Mouse (Mus musculus): Measurements from ENCODE around the gene Als2.

Gene Als2

DNA sequence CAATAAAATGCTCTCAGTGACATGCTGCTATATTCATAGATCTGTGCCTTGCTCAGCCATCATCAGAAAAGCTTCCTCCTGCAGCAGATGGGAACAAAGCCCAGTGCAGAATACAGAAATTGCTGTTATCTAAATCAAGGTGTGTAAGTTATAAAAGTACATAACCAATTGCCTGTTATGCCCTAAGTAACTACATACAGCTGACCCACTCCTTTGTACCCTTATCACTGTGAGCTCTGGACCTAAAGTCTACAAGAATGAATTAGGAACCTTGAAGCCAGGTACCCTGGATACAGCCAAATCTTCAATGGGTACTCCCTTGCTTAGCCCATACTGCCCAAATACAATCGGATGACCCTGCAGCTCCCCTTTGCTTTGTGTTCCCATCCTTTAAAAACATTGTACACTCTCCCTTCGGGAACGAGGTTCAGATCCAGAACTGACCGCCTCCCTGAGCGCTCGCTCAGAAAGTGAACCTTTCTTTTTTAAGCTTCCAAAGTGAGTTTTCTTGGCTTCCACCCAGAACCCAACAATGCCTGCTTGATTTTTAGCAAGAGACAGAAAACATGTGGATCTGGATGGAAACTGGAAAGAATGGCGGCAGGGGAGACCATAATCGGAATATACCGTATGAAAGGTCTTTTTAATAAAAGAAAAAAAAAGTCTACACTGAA is 70.7 kb downstream of the Als2 start:
- no peak for DNase-seq (ENCODE audit: low read depth, low spot score)

DNA sequence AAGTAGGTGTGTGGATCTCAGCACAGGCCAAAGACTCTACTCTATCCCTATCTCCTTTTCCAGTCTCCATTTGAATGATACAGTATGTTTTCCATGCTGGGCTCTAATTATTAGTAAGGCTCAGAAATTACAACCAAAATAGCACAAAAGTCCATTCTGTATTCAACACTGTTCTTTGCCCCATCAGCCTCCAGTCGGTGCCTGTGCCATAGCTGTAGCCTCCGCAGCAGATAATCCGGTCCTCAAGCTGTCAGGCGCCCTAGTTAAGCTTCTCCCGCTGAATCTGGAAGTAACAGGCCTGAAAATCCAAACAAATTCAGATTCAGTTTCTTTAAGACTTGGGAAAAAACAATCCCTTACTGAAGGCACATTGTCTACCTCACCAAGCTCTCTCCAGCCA is 73.1 kb downstream of the Als2 start:
- DNase-seq (ENCODE audit: low read depth, low spot score) = no peak

DNA sequence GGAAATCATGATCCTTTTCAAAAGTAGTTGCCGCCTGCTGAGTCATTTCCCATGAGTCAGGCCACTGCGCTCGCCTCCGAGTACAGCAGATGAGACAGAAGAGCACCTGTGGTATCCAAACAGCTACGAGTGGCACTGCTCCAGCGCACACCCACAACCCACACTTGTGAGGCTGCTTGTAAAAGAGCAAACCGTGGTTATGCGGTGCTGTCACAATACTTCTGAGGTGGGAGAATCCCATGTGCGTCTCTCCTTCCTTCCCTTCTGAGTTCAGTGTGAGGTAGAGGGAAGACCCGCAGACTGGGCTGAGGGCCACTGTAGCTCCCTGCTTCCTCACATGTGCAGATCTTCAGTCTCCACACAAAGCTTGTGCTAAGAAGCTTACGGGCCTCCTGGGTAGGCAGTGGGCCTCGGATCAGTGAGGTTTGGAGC is 74.0 kb downstream of the Als2 start, which contains the start of gene Mpp4:
TSS of gene Mpp4 (minus strand) at position 360 of the 432 bp plus-strand sequence.
- DNase-seq (ENCODE audit: low read depth, low spot score) = peak; percentile 89

DNA sequence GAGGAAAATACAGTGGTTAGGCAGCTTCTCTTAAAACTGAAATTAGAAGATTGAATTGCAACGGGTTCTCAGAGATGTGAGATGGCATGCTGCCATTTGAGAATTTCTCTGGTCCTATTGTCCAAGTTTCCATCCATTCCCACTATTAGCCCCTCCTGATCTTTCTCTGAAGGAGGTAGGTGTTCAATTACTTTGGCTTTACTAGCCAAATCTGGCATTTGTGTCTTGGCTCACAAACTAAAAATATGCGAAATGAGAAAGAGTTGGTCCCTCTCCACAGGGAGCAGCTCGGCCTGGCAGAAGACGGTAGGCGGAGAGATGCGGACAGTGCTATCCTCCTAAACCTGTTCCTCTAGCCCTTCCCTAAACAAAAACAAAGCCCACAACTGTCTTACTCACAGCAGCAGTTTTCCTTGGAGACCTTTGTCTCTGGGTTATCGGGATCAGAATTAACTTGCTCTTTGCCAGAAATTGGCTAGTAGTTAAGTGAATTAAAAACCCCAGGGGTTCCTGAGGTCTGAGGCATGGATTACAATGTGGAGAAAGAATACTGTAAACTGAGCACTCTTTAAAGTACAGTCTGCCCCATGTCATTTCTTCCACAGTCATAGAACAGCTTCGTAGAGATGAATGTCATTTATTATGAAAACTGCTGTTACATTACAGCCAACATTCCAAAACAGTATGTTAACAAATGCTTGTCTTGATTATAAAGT is 74.6 kb downstream of the Als2 start:
- no peak for DNase-seq (ENCODE audit: low read depth, low spot score)

DNA sequence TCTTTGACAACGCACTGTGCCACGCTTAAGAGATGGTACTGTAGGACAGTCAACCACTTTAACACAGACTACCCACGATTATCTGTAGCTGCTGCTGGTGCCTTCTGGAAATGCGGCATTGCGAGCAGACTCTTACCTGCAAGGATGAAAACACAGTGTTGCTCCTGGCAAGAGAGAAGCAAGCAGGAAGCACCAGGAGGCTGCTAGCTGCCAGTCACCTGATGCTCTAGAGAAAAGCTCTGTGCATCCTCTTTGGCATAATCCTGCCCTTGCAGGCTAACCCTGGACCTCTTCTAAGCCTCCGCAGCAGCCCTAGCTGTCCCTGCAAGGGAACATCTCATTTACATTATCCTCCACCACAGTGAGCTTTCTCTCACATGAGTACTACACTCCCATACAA is 75.6 kb downstream of the Als2 start:
- no peak for DNase-seq (ENCODE audit: low read depth, low spot score)

DNA sequence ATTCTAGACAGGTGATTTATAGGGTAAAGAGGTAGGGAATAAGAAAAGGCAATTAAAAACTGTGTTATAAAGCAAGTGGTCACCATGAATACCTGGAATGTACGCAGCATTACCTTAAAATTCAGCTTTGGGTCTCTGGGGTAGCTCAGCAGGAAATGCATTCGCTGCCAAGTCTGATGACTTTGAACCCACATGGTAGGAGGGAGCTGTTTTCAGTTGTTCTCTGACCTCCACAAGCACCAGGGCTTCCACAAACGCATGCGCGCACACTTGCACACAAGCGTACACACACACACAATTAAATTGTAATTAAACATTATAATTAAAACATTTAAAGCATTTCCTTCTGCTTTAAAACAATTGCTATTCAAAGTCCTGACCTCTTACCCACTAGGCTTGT is 76.2 kb downstream of the Als2 start:
- DNase-seq (ENCODE audit: low read depth, low spot score) = no peak

DNA sequence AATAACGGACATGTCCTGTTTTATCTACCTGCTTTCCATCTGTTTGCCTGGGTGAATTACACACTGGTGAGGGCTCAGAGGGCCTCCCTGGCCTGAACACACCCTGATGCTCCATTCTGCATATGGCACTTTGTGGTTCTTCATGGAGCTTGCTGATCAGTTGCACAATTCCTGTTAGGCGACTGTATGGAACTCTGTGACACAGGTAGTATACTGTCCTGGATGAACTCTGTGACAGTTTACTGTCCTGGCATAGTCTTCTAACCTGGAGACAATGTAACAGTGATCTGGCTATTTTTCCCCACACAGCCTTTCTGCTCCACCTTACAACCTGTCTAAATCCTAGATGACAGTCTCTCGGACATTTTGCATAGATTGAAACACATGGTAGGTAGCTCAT is 77.9 kb downstream of the Als2 start:
- no peak for DNase-seq (ENCODE audit: low read depth, low spot score)

DNA sequence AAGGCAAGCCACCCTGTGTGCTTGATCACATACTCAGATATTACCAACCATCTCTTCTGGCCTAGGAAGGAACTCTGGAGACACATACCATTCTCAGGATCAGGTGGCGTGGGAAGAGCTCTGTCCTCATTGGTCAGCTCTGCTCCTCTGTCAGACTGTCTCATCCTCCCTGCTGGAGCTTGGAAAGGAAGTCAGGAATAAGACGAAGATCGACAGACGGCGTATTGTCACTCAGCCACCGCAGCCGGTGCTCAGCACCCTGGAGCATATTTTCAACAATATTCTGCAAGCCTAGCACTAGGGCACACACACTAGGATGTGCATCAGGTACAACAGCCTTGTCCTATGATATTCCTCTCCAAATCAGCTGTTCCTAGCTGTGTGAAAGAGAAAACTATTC is 78.5 kb downstream of the Als2 start:
- no peak for DNase-seq (ENCODE audit: low read depth, low spot score)

DNA sequence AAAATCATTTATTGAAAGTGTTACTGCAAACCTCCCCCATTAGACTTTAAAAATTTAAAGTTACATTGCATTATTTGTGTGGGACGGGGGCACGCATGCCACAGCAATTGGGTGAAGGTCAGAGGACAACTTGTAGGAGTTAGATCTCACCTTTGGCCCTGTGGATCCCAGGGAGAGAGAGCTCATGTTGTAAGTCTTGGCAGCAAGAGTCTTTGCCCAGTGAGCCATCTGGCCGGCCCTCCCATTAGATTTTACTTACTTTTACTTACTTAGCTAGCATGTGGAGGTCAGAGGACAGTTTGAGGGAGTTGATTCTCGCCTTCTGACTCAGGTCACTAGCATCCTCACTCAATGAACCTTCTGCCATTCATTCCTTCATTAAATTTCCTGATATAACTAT is 79.2 kb downstream of the Als2 start:
- no peak for DNase-seq (ENCODE audit: low read depth, low spot score)

DNA sequence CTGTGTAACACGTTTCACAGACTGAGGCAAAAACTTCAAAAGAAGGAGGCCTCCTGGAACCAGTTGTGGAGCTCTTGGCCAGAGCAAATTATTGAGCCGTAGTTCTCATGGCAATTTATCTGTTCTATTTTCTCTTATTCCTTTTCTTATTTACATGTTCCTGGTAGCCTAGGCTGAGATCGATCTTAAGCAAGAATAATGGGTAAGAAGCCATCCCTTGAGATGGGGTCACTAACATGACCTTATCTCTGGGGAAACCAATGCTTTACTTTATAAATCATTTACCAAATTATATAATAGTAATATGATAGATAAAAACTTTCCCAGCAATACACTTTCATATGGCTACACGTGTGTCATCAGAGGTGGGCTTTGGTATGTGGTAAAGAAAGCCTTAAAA is 84.7 kb downstream of the Als2 start:
- no peak for DNase-seq (ENCODE audit: low read depth, low spot score)

DNA sequence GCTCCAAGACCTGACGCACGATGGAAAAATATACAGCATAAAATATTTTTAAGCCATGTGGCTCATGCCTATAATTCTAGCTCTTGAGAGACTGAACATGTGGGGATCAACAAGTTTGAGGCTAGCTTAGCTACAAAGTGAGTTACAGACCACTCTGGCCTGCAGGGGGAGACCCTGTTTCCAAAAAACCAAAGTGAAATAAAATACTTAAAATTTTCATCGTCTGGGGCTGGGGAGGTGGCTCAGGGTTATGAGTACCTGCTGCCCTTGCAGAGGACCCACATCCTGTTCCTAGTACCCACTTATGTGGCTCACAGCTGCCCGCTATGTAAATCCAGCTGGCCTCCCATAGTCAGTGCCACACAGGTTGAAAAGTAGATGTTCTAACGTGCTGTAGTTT is 86.5 kb downstream of the Als2 start:
- DNase-seq (ENCODE audit: low read depth, low spot score) = no peak

DNA sequence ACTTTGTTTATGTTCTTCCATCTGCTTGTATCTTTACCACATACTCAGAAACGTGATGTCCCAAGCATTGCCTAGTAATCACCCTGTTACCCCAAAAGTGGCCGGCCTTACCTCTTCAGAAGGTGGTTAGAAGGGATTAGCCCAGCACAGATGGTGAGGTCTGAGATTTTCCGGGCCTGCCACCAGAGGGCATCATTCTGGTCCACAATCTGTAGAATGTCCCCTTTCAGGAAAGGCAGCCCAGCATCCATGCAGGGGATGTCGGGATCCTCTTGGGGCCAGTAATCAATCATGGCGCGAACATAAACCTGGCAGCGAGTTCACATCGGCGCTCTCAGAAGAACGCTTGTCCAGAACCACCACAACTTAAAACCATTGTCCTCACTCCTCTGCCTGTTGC is 92.5 kb downstream of the Als2 start:
- DNase-seq (ENCODE audit: low read depth, low spot score) = no peak

DNA sequence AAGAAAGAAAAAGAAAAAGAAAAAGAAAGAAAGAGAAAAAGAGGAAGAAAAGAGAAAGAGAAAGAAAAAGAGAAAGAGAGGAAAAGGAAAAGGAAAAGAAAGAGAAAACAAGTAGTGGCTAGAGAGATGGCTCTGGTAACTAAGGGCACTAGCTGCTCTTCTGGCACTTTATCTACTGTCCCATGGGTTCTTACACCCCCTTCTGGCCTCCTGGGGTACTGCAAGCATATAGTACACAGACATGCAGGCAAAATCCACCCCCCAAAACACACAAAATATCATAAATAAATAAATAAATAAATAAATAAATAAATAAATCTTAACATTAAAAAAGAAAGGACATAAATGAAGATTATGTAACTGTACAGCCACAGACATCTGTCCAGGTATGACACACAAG is 94.2 kb downstream of the Als2 start:
- no peak for DNase-seq (ENCODE audit: low read depth, low spot score)

DNA sequence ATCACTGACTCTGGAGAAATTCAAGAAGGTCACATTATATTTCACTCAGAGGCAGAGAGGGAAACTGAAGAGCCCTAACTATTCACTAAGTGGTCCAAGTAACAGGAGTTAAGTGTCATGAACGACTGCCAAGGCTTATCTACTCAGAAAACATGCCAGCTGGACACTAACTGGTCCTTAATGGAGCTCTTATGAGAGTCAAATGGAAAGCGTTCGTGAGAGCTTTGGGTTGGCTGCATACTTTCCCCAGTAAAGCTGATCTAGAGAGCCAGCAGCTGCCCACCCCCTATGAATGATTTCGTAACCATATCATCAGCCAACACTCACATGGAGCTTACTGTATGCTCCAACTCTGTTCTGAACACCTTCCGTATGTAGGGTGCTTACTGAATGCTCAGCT is 102.6 kb downstream of the Als2 start:
- no peak for DNase-seq (ENCODE audit: low read depth, low spot score)

DNA sequence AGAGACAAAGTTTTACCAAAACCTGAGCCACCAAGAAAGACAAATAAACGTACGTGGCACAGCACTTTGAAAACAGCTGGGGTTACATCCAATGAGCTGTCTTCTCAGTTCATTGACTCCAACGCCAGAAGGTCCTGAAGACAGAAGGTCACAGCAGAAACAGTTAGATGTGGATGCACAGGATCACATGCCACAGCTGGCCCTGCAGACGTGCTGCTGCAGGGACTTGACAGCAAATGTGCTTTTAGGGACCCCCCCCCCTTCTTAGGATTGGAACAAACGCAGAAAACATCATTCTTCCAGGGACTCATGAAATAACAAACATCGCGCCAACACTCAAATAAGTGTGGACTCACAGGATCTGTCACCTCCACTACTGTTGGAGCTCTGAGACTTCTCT is 108.2 kb downstream of the Als2 start:
- DNase-seq (ENCODE audit: low read depth, low spot score) = no peak

DNA sequence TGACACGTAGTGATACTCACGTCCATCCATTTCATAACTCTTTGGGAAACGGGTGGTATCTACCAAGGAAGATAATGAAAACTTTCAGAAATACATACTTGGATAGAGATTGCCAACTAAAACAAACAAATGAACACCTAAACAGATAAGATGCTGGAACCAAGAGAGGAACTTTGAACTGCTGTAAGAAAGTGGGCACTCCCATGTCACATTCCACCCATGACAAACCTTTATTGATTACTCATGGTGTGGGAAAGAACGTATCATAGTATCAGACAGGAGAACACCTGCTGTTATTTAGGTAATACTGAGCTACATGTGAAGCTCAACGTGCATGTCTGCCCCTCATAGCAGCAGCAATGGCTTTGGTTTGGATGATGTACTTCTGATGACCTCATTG is 111.5 kb downstream of the Als2 start:
- no peak for DNase-seq (ENCODE audit: low read depth, low spot score)

DNA sequence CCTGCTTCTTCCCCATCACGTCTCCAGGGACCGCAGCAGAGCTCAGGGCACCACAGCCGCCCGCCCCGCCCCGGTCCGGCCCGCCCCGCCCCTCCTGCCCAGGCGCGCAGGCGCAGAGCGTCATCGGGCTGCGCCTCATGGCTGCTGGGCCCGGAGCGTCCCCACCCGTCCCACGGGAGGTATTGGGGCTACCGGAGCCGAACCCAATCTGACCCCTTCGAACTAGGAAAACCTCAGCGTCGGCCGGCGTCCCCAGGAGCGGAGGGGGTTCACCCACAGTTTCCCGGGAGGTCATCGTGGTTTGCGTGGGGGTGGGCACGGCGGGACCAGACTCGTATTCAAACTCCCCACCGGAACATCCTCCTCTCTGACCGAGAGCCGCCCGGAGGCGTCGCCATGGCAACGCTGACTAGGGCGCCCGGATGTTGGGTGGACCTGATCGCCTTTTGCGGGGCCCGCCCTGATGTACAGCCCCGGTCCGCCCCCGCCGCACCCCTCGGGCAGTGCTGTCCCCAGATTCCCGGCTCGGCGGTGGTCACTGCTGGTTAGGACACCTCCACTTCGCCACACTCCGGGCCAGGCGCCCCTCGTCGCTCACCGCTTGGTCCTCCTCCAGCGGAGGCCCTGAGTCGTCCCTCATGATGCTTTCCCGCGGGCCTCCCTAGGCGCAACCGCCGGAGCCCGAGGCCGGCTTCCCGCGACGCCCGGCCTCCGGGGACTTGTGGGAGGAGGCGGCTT is 117.1 kb downstream of the Als2 start, which contains the start of gene Tmem237:
TSS of gene Tmem237 (minus strand) at position 689 of the 738 bp plus-strand sequence.
- peak; percentile 92 for DNase-seq (ENCODE audit: low read depth, low spot score)
